Mouse (Mus musculus) stomach, adult 2 months (tissue): ENCODE results near the gene Ccl21a. TPM values are rescaled to one million over a fixed set of nuclear protein-coding genes. Genes with fewer than 3 reads are reported as not detected.

ENCODE experiments used
- polyA plus RNA-seq: library from polyadenylated mRNA; depleted of rRNA; stranded (reverse); fragments of >200 nt; gene quantifications from 2 replicates; pipeline ENCODE4 v1.2.3, GENCODE M21; 2012; rRNA removed

Gene Ccl21a
- polyA plus RNA-seq: 14.0 and 19.6 TPM in 2 replicates

GRCm38 (mm10) chr4:42773893-42774292, at the start of gene Ccl21a:
Gene Ccl21a (minus strand): TSS chr4:42773993.

GRCm38 (mm10) chr4:42756477-42756876, 17.3 kb downstream of the Ccl21a start, which contains the start of gene Ccl19:
Gene Ccl19 (minus strand): TSS chr4:42756577.

GRCm38 (mm10) chr4:42735245-42735644, 38.5 kb downstream of the Ccl21a start, which contains the start of gene 4930578G10Rik:
Gene 4930578G10Rik (plus strand): TSS chr4:42735545.

Other genes starting within 250 kb of the Ccl21a start
- not detected in 2 replicates for gene Fam205a2, start 245.8 kb downstream of the Ccl21a start, polyA plus RNA-seq
- gene Gm10591, start 161.8 kb downstream of the Ccl21a start, polyA plus RNA-seq: 1.3 TPM in 1 of 2 replicates, not detected in the other
- gene Gm2564, start 144.3 kb downstream of the Ccl21a start, polyA plus RNA-seq: 0.63 TPM in 1 of 2 replicates, not detected in the other
- not detected in 2 replicates for gene Ccl27b, start 118.7 kb downstream of the Ccl21a start, polyA plus RNA-seq
- gene Il11ra2, start 112.1 kb downstream of the Ccl21a start, polyA plus RNA-seq: 0.09 and 0.14 TPM in 2 replicates
- not detected in 2 replicates for gene 4930578G10Rik, start 38.4 kb downstream of the Ccl21a start, polyA plus RNA-seq
- 0.86 and 1.9 TPM in 2 replicates for gene Ccl19, start 17.4 kb downstream of the Ccl21a start, polyA plus RNA-seq
- gene Fam205a1, start 79.9 kb upstream of the Ccl21a start, polyA plus RNA-seq: not detected in 2 replicates
- gene Gm12394, start 82.8 kb upstream of the Ccl21a start, polyA plus RNA-seq: not detected in 2 replicates
- not detected in 2 replicates for gene Fam205c, start 100.2 kb upstream of the Ccl21a start, polyA plus RNA-seq
- gene Phf24, start 142.7 kb upstream of the Ccl21a start, polyA plus RNA-seq: 1.5 and 2.4 TPM in 2 replicates
- gene Dnajb5, start 175.8 kb upstream of the Ccl21a start, polyA plus RNA-seq: 10.8 and 12.7 TPM in 2 replicates
- gene 1700022I11Rik, start 195.6 kb upstream of the Ccl21a start, polyA plus RNA-seq: not detected in 2 replicates
- 135 and 178 TPM in 2 replicates for gene Vcp, start 226.5 kb upstream of the Ccl21a start, polyA plus RNA-seq
- gene Fancg, start 236.5 kb upstream of the Ccl21a start, polyA plus RNA-seq: 5.1 and 5.2 TPM in 2 replicates